Mouse (Mus musculus) central nervous system, embryonic 14 days (tissue): ENCODE measurements around the gene Gadd45a. TPM values are rescaled to one million over a fixed set of nuclear protein-coding genes. Genes with fewer than 3 reads are reported as not detected.

Experiments
- polyA plus RNA-seq: library from polyadenylated mRNA; depleted of rRNA; stranded (reverse); fragments of >200 nt; gene quantifications from 2 replicates; pipeline ENCODE4 v1.2.3, GENCODE M21; 2012; rRNA removed

Gadd45a gene
- 18.4 and 22.3 TPM in 2 replicates for polyA plus RNA-seq

DNA sequence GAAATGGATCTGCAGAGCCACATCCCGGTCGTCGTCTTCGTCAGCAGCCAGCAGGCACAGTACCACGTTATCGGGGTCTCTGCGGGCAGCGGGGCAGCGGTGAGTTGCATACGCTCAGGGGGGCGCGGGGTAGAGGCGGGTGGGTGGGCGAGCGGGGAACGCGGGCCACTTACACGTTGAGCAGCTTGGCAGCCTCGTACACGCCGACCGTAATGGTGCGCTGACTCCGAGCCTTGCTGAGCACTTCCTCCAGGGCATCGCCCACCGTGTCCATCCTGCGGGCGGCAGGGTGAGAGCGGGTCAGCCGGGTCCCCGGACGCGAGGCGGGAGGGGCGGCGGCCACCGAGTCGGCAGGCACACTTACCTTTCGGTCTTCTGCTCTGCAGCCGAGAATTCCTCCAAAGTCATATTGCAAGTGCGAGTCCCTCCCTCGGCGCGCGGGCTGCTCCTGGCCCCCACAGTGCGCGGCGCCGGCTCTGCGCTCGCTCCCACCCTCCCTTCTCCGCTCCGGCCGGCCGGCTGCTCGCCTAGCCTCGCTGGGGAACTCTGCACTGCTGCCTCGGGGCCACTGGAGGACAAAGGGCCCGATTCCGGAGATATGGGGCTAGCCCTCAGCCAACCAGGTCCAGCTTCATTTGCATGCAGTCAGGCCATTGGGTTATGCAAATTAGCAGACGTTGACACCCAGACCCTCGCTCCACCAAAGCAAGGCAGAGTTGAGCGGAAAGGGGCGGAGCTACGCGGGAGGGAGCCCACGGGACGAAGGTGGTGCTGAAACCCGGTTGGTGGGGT lies at the start of gene Gadd45a:
Gene Gadd45a, minus strand, starts transcription at position 621 of the 792 bp plus-strand sequence.

Other genes starting within 250 kb of the Gadd45a start
- not detected in 2 replicates for gene Vmn1r39, start 226.8 kb downstream of the Gadd45a start, polyA plus RNA-seq
- 17.6 and 24.0 TPM in 2 replicates for gene Gng12, start 141.1 kb downstream of the Gadd45a start, polyA plus RNA-seq
- 419 and 454 TPM in 2 replicates for gene Serbp1, start 200.7 kb upstream of the Gadd45a start, polyA plus RNA-seq